Mouse (Mus musculus): ENCODE data around the gene Suco. TPM values are rescaled to one million over a fixed set of nuclear protein-coding genes. Genes with fewer than 3 reads are reported as not detected.

The Suco gene
- total RNA-seq (2021) = 10 to 100 TPM; 30.0 to 54.5 TPM

DNA sequence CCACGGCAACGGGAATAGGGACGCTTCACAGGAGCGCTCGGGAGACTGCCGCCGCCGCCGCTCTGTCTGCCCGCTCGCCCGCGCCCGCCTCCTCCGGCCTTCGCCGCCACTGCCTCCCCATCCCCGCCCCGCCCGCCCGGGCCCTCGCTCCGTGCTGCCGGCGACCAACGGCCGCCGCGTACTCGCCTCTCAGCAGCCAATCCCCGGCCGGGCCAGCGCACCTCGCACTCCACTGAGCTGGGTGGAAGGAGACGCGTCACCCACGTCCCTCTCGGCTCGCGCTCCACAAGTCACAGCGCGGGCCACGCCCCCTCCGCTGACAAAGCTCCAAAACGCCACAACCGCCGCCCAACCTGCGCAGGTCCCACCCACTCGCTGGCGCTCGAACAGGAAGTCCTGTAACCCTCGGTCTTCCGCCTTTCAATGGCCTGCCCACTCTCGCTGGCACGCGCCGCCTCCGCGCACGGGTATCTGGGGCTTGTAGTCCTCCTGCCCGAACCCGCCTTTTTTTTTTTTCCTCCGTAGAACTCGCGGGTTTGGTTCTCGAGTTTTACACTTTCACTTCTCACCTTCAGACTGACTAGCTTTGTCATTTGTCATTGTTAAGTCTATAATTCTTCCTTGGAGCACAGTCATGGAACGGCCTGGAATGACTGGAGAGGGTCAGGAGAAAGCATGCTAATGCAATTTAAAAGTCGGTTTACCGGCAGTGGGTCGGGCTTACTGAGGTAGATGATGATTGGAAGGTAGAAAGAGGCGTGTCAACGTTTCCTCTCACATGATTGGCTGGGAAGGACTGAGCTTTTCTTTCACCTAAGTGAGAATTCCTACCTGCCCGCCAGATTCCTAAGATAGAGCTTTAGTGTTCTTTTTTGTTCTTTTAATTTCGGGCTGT is at the start of gene Suco:
TSS of gene Suco (minus strand) at position 130 of the 895 bp plus-strand sequence.
- peak; percentile 95 to 98 for DNase-seq (ENCODE audit: extremely low spot score in 1 of 2, low spot score in 1 of 2)

DNA sequence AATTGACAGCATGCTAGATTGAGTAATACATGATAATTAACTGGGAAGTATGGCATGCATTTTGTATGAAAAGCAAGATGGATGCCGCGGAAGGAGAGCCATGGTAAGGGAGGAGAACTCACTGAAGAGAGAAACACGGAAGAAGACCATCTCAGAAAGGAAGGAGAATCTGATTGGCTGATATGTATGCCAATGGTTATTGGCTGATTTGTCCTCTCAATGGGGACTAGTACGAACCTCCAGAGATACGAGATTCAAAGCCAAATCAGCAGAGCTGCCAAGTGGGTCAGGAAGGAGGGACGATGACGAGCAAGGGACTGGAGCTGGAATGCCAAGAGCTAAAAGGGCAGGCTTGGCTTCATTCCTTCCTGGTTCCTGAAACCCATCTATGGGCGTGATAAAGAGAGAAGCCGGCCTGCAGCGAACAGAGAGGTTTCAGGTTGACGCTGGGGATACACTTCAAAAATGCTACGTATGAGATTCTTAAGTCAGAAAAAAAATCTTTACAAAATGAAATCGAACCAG is 48.9 kb upstream of the Suco start:
- no peak for DNase-seq (ENCODE audit: extremely low spot score in 1 of 2, low spot score in 1 of 2)

DNA sequence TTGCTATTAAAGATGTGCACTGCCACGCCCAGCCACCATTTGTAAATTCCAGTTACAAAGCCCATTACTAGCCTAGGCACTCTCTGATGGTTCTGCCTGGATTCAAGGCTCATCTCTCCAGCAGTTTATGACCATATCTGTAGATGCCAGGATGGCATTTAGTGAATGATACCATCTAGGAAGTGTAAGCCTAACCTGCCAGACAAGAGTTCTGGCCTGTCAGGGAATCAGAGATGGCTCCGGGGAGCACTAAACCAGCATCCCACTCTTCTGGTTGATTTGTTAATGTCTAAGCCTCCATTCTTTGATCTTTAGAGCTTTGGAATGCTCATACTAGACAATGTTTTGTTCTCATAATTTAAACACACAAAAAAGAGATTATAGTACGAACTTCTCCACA is 47.8 kb upstream of the Suco start:
- DNase-seq (ENCODE audit: extremely low spot score in 1 of 2, low spot score in 1 of 2) = no peak

GRCm38 (mm10) chr1:161921928-161922327 is 45.4 kb upstream of the Suco start:
- no peak for DNase-seq (ENCODE audit: extremely low spot score in 1 of 2, low spot score in 1 of 2)

DNA sequence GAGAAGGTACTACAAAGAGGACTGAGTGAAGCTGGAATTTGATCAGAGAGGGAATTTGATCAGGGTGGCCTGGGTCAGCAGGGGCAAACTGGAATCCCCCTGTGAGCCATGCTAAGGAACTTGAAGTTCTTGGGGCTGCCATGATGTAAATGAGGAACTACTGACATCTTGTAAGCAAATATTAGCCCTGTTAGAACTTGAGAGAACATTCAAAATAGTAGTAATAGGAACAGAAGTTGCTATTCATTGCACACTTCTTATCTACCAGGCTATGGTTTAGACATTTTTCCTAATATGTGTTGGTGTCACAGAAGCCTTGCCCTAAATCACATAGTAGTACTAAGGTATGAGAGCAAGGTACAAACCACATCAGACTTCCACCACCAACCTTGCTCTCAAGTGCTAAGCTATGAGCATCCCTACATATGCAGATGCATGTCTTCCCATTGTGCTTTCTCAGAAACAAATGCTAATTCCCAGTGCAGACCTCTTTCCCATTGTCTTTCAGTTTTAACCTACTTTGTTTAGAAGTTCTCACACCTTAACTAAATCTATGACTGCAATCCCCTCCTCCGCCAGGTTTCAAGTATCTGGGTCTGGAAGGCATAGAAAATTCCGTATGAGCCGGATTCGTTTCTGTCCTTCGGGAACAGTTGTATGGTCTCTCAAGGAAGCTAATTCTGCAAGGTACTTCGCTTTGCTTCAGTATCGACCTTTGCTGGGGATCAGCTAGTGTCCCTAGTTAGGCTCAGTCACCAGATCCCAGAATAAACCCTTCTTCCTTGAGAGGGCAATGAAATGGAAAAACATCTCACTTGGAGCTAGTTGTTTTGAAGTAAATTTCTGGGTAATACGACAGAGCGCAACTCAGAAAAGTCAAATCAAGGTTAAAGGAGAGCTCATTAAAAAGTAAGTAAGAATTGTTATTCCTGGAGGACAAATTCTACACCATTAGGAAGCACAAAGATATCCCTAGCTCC is 44.3 kb upstream of the Suco start:
- DNase-seq (ENCODE audit: extremely low spot score in 1 of 2, low spot score in 1 of 2) = no peak

DNA sequence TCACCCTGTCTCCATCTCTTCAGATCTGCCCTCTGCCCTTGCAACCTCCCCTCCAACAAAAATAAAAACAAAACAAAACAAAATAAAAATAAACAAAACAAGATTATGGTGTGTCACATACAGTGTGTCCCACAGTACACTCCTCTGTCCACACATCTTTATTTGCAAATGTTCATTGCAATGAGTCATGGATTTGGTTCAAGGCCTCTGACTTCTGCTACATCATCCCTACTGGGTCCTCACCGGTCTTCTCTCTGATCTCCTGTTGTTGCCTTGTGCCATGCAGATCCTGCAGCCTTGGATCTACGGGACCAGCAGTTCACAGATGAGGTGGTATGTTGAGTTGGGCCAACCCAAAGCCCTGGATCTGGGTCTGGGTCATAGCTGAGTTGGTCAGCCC is 43.1 kb upstream of the Suco start:
- DNase-seq (ENCODE audit: extremely low spot score in 1 of 2, low spot score in 1 of 2) = no peak

- no peak for DNase-seq (ENCODE audit: extremely low spot score in 1 of 2, low spot score in 1 of 2)
These were observed 42.3 kb upstream of the Suco start for GRCm38 (mm10) chr1:161918682-161919372.

GRCm38 (mm10) chr1:161917940-161918484 is 41.5 kb upstream of the Suco start:
- DNase-seq (ENCODE audit: extremely low spot score in 1 of 2, low spot score in 1 of 2) = no peak

- DNase-seq (ENCODE audit: extremely low spot score in 1 of 2, low spot score in 1 of 2) = no peak
These were observed 39.6 kb upstream of the Suco start for GRCm38 (mm10) chr1:161916036-161916435.

- DNase-seq (ENCODE audit: extremely low spot score in 1 of 2, low spot score in 1 of 2) = no peak
These were observed 37.1 kb upstream of the Suco start for GRCm38 (mm10) chr1:161913648-161913984.

GRCm38 (mm10) chr1:161912940-161913647 is 36.6 kb upstream of the Suco start:
- DNase-seq (ENCODE audit: extremely low spot score in 1 of 2, low spot score in 1 of 2) = no peak

GRCm38 (mm10) chr1:161909074-161909473 is 32.6 kb upstream of the Suco start:
- no peak for DNase-seq (ENCODE audit: extremely low spot score in 1 of 2, low spot score in 1 of 2)

GRCm38 (mm10) chr1:161907795-161908457 is 31.4 kb upstream of the Suco start:
- no peak for DNase-seq (ENCODE audit: extremely low spot score in 1 of 2, low spot score in 1 of 2)

DNA sequence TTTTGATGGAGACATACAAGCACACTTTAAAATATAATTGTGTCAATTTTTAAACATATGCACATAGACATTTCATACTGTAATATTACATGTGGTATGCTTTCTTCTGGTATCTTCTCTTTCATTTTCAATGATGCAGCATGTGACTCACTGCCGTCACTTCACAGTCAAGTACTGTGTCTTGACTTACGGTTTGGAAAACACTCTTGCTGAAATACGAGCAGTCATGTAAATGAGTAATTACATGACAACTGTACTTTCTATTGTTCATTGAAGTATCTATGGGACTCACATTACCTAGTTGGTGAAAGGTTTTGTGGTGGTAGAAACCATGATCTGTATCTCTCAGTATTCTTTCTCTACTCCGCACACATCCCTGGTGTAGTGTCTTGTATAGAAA is 30.6 kb upstream of the Suco start:
- DNase-seq (ENCODE audit: extremely low spot score in 1 of 2, low spot score in 1 of 2) = no peak

- DNase-seq (ENCODE audit: extremely low spot score in 1 of 2, low spot score in 1 of 2) = no peak
These were observed 26.4 kb upstream of the Suco start for GRCm38 (mm10) chr1:161902692-161903452.

DNA sequence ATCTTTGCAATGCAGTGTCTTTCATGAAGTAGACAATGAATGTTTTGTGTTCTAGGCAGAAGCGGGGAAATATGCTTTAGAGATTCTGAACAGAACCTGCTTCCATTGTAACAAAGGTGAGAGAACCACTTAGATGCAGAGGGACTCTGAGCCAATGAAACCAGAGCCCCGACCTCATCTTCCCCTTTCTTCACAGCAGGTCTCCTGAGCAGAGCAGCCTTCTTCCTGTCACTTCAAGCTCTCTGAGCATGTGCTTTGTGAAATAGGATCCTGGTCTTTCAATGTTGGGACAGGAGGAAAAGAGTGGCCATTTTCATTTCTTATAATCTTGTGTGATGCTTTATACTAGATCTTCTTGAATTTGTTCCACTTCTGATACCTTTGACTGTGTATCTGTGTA is 23.6 kb upstream of the Suco start:
- no peak for DNase-seq (ENCODE audit: extremely low spot score in 1 of 2, low spot score in 1 of 2)

GRCm38 (mm10) chr1:161897235-161897634 is 20.8 kb upstream of the Suco start:
- DNase-seq (ENCODE audit: extremely low spot score in 1 of 2, low spot score in 1 of 2) = no peak

DNA sequence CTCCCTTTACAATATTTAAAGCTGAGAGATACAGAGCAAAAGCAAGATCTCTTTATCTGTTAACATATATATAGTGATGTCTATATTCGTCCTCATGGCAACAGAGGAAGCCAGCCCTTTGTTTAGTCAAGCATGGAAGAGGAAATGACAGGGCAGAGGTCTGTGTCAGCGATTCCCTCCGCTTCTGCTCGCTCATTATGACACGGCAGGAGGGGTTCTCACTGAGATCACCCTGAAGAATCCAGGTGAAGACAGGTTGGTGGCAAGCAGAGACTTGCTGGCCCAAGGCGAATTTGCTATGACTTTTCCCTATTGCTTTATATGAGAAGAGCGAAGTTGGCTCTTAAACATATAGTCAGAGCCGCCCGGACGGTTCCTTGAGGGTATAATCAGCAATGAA is 19.6 kb upstream of the Suco start:
- no peak for DNase-seq (ENCODE audit: extremely low spot score in 1 of 2, low spot score in 1 of 2)

All from layer of hippocampus, postnatal 25 days (tissue).